Mouse (Mus musculus): ENCODE results near the gene Naa10.

The Naa10 gene

GRCm38 (mm10) chrX:73914827-73915703 lies 6.7 kb downstream of the Naa10 start:
- DNase-seq = peak; percentile 88

- no peak for DNase-seq
These were observed 10.2 kb downstream of the Naa10 start for GRCm38 (mm10) chrX:73911588-73911987.

GRCm38 (mm10) chrX:73911156-73911555 lies 10.6 kb downstream of the Naa10 start:
- DNase-seq = no peak

- DNase-seq = no peak
These were observed 11.3 kb downstream of the Naa10 start for GRCm38 (mm10) chrX:73910451-73910850.

- DNase-seq = no peak
These were observed 11.7 kb downstream of the Naa10 start for GRCm38 (mm10) chrX:73910049-73910448.

- DNase-seq = no peak
These were observed 23.8 kb downstream of the Naa10 start for GRCm38 (mm10) chrX:73897959-73898358.

- DNase-seq = peak; percentile 74
These were observed 26.0 kb downstream of the Naa10 start, which contains the start of gene L1cam for GRCm38 (mm10) chrX:73895719-73896118. Gene L1cam (minus strand): TSS chrX:73896105.

GRCm38 (mm10) chrX:73892833-73893232 lies 28.9 kb downstream of the Naa10 start:
- DNase-seq = peak; percentile 57

GRCm38 (mm10) chrX:73891551-73892152 lies 30.1 kb downstream of the Naa10 start, which contains the start of gene Avpr2:
Gene Avpr2 (plus strand): TSS chrX:73892102.
- DNase-seq = no peak

GRCm38 (mm10) chrX:73881463-73881862 lies 40.3 kb downstream of the Naa10 start:
- no peak for DNase-seq

GRCm38 (mm10) chrX:73881036-73881427 lies 40.7 kb downstream of the Naa10 start:
- DNase-seq = peak; percentile 39

- DNase-seq = peak; percentile 58
These were observed 41.3 kb downstream of the Naa10 start for GRCm38 (mm10) chrX:73880194-73881035.

- no peak for DNase-seq
These were observed 44.7 kb downstream of the Naa10 start for GRCm38 (mm10) chrX:73877014-73877413.

GRCm38 (mm10) chrX:73875881-73876280 lies 45.9 kb downstream of the Naa10 start:
- no peak for DNase-seq

GRCm38 (mm10) chrX:73871956-73872355 lies 49.8 kb downstream of the Naa10 start:
- no peak for DNase-seq

GRCm38 (mm10) chrX:73871474-73871873 lies 50.3 kb downstream of the Naa10 start:
- DNase-seq = no peak

GRCm38 (mm10) chrX:73869334-73869733 lies 52.4 kb downstream of the Naa10 start:
- DNase-seq = no peak

- DNase-seq = no peak
These were observed 53.9 kb downstream of the Naa10 start for GRCm38 (mm10) chrX:73867852-73868251.

- DNase-seq = no peak
These were observed 54.5 kb downstream of the Naa10 start for GRCm38 (mm10) chrX:73867256-73867655.
